Mouse (Mus musculus): Measurements from ENCODE around the gene Nadk2.

Gene Nadk2

DNA sequence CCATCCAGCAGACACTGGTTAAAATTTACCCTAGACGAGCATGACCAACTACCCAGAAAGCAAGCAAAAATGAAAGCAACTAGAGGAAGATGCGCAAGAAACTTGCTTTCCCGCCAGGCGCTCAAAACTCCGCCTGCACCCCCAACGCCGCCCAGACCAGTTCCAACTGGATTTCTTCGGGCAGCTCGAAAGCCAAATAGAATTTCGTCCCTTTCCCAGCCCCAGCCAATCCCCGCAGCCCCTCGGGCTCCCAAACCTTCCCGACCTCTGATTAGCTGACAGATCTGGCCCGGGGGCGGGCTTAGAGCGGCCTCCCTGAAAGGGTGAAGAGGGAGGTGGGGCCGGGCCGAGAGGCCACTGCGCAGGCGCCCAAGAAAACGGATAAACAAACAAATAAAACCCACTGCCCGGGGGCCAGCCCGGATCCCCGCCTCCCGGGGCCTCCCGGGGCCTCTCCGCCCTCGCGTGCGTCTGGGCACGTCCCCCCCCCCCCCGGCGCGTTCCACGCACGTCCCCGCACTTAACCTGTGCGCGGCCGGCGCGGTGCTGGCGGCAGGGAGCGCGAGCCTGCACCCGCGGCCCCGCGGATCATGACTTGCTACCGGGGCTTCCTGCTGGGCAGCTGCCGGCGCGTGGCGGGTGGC is at the start of gene Nadk2:
Gene Nadk2, plus strand, starts transcription at position 349 of the 644 bp plus-strand sequence.
- DNase-seq (ENCODE audit: low read depth), result peak; percentile 98

DNA sequence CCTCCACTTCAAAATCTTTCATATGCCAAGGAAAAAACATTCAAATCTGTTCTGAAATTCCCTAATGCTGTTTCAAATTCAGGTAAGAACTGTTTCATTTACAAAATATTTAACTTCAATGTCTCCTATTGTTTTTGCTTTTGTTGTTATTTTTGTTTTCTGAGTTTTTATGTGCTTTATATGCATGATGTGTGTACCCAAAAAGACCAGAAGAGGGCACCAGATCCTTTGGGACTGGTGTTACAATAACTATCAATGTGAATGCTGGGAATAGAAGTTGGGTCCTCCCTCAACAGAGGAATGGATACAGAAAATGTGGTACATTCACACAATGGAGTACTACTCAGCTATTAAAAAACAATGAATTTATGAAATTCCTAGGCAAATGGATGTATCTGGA is 15.4 kb upstream of the Nadk2 start:
- no peak for DNase-seq (ENCODE audit: low read depth)

DNA sequence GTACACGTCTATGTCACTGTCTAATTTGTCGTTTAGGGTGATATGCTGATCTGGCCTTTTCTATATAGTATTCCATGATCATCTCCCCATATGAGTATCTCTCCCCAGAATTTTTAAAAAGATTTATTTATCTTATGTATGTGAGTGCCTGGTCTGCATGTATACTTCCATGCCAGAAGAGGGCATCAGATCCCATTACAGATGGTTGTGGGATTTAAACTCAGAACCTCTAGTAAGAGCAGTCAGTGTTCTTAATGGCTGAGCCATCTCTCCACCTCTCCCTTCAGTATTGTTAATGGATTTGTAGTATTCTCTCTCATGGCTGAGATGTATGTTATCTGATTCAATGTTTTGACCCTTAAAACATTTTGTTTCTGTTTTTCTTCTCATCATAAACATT is 11.2 kb upstream of the Nadk2 start:
- no peak for DNase-seq (ENCODE audit: low read depth)

DNA sequence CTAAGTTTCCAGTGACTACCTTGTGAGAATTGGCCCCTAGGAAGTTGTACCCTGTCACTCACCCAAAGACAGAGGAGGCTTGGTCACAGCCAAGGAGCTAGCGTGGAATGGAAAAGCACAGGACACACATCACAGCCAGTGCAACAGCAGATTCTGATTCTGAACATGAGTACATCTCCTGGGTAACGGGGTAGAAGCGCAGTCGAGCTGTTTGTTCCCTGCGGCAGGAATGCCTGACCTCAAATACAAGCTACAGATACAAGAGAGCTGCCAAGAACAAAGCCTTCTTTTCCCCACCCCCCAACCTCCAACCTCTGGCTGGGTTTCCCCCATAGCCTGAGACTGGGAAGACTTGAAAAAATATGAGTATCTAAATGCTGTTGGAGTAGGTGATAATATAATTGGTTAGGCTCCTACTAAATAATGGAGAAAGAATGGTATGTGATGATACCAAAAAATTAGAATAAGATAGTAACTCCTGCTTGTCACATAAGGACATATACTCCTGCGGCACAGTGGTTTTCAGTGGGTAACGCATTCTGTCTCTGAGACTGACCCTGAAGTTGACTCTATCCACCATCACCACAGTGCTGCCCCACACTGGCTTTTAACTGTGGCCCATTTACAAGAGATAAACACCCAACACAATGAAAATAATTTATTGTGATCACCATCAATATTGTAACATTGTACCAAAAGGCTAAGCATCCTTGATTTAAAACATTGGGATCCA is 9.7 kb upstream of the Nadk2 start:
- no peak for DNase-seq (ENCODE audit: low read depth)

DNA sequence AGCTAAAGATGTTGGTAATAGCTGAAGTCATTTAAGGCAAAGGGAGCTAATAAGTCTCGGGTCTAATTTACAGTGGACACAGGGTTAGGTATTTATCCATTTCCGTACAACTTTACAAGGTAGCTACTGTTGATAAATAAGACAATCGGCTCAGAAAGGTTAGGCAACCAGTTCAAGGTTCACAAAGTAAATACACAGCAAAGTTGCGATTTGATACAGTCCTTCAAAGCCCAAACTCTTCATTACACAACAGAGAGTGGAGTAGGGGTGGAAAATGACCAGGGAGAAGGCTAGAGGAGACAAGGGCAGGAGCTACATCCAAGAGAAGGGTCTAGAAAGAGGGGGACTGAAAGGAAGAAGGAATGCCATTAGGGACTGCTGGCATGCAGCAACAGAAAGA is 2.2 kb upstream of the Nadk2 start:
- no peak for DNase-seq (ENCODE audit: low read depth)

DNA sequence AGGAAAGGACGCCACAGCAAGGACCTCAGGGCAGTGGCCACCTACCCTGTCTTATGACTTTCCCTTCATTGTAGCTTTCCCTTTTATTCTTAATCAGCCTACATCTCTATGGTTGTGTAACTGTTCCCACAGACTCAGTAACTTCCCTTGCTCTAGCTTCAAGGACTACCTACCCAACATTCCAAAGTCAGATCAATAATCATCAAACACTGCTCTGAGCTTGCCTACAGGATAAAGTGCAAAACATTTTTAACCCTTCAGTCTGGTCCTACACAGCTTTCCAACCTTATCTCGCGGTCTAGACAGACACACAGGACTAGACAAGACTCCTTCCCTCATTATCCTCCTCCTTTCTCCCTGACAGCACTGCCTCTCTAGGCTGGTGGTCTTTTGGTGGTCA is 707 bp upstream of the Nadk2 start:
- no peak for DNase-seq (ENCODE audit: low read depth)

DNA sequence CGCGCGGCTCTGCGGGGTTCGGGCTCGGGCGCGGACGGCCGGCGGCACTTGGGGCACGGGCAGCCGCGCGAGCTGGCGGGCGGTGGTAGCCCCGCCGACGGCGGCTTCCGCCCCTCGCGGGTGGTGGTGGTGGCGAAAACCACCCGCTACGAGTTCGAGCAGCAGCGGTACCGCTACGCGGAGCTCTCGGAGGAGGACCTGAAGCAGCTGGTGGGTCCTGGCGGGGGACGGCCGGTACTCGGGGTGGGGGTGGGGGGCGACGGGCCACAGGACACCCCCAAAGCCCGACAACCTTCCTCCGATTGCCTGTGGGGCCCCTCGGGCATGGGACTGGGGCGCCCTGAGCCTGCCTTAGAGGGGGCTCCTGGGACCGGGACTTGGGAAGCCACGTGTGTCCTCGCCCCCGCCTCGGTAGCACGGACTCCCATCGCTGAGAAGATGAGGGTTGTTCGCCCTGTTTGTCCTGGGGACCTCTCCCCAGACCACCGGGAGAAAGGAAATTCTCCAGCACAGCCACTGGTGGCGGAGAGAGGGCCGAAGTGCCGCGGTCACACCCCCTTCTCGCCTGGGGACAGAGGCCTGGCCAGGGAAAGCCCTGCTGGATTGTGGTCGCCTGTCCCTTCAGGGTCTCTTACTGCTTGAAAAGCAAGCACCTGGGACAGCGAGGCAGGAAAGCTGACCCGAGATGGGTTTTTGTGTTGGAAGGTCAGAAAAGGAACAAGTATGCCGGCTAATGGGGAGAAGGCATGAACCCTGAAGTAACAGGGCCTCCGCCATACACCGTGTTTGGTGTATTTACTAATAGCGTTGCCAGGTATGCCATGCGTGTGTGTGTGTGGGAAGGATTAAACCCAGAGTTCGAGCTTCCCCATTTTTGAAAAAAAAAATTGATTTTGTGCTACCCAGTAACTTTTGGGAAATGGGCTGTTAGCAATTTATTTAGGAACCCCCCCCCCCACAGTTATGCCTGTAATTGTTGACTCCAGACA is 790 bp downstream of the Nadk2 start:
- DNase-seq (ENCODE audit: low read depth), result no peak

DNA sequence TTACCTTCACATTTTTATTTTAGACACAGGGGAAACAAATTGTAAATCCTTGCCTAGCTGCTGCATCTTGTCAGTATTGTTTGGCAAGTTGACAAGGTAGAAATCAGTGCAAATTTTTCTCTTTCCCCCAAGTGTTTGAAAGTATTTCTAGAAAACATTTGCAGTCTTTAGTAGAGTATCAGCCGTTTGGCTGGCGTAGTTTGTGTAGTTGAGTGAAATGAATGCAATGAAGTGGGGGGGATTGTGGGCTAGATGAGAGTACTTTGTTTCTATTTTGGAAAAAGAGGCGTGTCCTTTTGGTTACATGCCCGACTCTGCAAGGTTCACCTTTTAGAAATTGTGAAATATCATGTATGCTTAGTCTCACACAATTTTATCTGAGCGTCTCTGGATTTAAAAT is 1.6 kb downstream of the Nadk2 start:
- DNase-seq (ENCODE audit: low read depth), result no peak

DNA sequence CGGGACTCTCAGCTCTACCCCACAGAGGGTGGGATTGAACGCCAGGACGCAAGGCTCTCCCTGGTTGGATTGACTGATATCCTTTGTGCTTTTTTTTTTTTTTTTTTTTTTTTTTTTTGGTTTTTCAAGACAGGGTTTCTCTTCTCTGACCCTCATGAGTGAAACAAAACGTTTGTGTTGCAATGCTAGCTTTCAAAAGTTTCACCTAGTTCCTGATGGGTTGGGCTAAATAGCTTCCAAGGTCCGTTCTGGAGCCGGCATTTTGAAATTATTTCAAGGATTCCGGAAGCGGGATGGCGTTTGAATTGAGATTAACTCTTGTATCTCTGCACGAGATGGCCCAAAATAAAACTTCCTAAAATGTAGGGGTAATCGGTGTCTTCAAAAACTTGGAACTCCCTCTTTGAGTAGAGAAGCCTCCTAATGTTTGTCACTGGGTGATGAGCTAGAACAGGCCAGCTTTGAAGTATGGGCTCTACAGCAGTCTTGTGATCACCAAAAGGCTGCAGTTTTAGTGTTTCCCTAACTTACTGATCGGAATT is 2.1 kb downstream of the Nadk2 start:
- DNase-seq (ENCODE audit: low read depth), result no peak

DNA sequence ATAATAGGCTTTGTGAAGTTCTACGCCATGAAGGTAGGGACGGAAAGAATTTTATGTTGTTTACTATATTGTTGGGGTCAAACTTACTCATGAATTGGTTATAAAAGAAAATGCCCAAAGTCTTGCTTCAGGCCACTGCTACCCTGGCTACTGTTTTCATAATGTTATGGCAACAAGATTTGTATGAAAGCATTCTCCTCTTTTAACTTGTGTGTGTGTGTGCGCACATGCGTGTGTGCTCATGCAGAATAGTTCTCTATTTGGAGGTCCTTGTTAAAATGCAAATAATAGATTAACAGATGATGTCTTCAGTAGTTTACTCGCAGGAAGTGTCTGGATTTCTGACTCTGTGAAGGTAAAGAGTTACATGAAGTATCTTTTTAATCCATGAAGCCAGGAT is 2.6 kb downstream of the Nadk2 start:
- no peak for DNase-seq (ENCODE audit: low read depth)

DNA sequence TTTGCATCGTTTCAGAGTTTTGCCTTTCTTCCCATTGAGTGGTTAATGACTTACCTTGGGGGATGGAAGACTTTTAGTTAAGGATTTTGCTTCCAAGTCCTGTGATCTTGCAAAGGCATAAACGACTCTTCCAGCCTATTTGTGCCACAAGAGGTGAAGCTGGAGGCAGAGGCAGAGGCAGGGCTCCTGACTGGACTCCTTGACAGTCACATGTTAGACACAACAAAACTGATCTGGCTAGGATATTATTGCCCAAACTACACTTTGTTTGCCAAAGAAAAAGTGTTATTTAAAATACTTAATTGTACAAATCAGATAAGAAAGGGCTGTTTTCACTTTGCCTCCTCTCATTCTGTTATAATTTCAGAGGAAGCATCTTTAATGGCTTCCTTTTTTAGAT is 3.1 kb downstream of the Nadk2 start:
- DNase-seq (ENCODE audit: low read depth), result no peak

DNA sequence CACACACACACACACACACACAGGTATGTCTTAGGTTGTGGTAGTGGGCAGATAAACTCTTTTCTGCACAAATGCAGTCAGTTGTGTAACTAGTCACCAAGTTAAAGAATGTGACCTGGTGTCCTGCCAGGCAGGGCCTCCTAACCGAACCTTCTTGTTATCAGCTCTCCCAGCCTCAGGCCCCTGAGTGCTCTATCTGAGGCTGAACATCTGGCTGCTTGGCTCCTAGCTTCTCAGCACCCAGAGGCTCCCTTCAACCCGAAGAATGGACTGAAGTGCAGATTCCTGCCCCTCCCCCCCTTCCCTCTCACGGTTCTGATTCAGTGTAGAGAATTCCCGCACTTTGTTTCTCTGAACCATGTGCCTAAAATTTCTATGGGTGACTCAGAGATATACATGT is 3.6 kb downstream of the Nadk2 start:
- DNase-seq (ENCODE audit: low read depth), result peak; percentile 58

DNA sequence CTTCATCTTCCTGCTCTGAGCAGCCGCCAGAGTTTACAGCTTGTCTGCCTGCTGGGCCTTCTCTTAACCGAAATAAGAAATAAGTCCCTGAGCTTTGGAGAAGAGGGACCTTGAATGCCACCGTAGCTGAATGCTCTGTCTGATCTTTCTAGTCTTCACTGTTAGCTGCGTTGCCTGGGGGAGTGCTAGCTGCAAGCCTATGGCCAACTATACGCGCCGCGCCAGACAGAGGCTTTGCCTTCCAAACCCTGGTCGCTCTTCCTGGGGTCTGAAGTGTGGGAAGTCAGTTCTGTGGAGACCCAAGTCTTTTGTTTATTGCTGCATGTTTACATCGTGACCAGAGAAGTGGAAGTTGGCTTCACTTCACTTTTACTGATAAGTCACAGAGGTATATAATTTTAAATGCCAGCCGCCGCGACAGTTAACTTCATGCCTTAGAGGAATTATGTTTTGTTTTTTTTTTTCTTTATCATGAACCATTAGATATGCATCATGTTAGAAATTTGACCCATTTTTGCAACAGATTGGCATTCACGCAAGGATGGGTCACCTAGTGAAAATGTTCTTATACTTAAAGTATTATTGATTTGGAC is 4.6 kb downstream of the Nadk2 start:
- DNase-seq (ENCODE audit: low read depth), result no peak

DNA sequence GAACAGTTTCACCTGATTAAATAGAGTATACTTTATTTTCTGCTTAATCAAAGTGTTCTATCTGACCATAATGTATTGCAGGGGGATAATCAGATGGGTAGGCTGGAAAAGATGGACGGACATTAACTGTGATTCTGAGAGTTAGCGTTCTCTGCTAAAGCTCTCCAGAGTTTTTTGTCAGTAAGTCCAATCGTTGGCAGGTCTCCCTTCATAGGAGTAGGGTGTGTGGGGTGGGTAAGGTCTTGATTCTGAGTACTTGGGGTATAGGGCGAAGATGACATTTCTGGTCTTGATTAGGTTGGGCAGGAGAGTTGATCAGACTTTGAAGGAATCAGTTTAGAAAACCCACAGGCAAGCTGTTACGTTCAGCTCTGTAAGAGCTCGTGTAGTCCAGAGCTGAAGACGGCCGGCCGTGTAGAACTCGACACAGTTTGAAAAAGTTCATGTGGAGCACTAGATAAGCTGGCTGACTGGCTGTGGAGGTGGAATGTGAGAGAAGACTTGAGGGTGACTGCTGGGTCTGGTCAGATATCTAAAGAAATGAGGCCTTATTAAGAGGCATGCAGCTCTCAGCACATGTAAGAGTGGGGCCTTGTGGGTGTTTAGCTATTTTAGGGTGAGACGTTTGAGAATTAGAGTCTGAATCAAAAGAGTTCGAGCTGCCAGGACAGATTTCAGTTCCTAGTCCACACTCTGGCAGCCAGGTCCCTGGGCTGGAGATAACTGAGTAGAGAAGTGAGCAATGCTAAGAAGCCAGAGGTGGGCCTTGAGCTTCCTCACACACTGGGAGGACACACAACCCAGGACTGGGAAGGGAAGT is 7.6 kb downstream of the Nadk2 start:
- no peak for DNase-seq (ENCODE audit: low read depth)

DNA sequence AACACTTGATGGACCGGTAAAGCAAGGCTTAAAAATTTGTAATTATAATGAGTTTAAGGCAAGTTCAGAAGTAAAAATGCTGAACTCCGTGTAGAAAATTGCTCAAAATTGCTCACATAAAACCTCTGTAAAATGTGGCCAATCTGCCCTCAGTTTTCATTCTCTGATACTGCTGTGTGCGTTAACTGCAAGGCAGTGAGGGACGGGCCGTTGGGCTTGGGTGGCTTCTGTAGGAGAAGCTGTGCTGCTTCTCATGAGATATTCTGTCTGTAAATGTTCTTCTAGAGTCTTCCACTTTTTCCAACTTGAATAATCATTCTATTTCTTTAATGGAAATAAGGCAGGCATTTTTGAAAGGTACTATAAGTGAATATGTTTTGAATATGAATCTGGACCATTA is 8.6 kb downstream of the Nadk2 start:
- DNase-seq (ENCODE audit: low read depth), result no peak

DNA sequence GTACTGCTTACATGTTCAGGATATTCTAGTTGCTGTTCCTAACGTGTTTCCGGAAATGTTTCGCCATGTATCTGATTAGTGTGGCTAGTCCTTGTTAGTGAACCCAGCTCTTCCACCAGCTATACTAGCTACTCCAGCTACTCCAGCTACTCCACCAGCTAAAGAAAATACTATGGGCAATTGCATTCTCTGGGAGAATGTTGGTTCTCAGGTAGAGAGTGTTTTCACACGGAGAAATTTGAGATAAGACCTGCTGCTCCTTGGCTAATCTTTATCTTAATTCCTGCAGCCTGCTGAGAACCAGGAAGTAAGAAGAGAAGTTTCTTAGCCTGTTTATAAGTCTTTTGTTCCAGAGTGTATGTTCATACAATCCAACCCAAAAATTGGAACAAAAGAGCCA is 9.1 kb downstream of the Nadk2 start:
- DNase-seq (ENCODE audit: low read depth), result no peak

DNA sequence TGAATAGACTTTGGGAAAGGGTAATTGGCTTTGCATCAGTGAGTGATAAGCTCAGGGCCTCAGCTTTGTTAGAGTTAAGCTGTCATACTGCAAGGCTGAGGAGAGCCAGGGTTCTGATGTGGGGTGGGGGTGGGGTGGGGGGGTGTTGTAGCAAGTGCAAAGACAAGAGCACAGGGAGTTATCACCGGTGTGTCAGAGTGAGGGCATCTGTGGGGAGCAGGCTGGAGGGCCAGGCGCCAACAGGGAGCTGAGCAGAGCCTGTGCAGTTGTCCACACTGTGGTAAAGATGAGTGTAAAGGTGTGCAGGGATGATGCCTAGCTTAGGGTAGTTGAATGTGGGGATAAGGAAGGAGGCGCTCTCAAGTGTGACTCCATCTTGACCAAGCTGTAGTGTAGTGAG is 10.2 kb downstream of the Nadk2 start:
- no peak for DNase-seq (ENCODE audit: low read depth)

DNA sequence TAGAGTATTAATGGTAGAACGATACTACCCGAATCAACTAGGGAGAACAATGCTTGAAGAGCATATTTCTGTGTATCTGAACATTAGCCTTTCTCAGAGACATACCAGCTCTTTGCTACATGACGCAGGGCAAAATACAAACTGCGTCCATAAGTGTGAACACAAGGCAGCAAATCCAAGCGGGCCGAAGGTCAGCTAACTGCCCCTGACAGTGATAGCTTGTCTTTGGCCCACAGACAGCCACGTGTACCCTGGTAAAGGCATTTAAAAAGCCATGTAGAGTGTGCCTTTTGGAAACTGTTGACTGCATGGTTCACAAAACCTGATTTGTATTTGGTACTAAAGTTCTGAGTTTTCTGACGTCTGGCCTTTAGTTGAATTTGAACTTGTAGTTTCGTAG is 11.7 kb downstream of the Nadk2 start:
- DNase-seq (ENCODE audit: low read depth), result no peak

DNA sequence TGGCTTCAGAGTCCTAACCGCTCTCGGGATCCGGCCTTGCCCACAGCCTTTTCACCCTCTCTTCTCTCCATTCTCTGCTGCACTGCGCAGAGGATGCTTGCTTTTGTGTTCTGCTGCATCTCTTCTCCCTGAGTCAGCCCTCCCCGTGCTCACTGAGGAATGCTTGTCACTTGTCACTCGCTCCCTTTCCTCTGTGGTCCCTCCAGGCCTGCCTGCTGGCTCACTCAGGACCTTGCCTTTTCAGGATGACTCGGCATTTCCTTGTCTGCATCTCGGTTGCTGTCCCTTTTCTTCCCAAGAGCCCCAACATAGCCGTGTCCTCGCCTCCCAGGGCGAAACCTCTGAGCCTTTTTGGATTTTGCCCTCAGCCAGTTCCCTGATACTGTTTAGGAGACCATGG is 15.8 kb downstream of the Nadk2 start:
- no peak for DNase-seq (ENCODE audit: low read depth)

DNA sequence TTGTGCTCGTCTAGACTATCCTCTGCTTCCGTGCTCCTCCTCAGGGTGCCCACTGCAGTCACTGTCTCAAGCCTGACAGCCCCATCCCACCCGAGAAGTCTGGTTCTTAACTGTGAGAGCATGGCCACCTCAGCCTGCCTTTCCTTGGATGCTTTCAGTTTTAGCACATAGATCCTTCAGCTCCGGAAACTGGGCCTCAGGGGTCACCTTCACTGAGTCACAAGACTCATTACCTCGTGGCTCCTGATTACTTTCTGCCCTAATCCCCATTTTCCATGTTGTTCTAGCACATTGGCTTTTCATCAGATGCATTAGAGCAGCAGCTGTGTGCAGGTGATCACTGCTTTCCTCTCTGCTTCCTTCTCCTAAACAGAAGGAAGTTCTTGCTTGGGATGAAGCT is 16.4 kb downstream of the Nadk2 start:
- DNase-seq (ENCODE audit: low read depth), result no peak

Data from c-Kit-positive CD71-negative TER-119-negative erythroid progenitor cells, embryonic 14.5 days (primary cell).